Mouse (Mus musculus) gastrocnemius, postnatal 36 days (tissue): ENCODE results near the gene Zfp217. TPM values are rescaled to one million over a fixed set of nuclear protein-coding genes. Genes with fewer than 3 reads are reported as not detected.

Experiments used
- DNase-seq, 2 experiments: peaks; one replicate each; pipeline ENCODE4 v3.0.0; 2022
- intact Hi-C: fragments of 180-260 bp; cut with DNase I; formaldehyde crosslinking; loops from one replicate; pipeline ENCODE4 v1.15.1; 2025
- total RNA-seq, 2 experiments: library from RNA; stranded (reverse); gene quantifications; 2 replicates each; pipeline ENCODE4 v1.2.3; 2021

The Zfp217 gene
- total RNA-seq, 2 experiments from 2014 or later, result 4.3 to 5.7 TPM

DNA sequence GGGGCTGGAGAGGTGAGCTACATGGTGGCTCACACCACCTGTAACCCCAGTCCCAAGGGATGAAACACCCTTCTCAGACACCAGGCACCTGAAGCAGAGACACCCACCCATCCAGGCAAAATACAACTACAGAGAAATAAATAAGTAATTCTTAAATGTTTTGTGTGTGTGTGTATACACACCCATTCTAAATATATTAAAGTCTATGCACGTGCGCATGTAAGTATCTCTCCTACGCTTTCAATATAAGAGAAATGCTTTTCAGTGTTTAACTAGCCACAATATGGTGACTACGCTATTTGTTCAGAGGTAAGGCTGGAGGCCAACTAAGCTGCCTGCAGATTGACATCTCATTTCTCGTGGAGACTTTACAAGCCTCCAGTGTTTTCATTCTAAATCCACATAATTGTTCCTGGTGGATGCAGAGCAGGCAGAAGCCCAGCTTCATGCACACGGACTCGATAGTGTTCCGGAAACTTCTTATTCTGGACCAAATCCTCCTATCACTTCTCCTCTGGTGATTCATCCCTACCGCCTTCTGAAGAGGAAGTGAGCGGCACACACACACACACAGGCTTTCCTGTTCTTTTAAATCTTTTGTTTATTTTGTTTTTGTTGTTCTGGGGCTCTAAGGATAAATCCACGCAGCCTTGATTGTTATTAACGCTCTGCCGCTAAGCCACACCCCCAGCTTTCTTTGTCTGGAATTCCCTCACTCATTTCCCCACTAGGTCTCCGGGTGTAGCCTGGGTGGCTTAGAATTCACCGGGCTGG lies 12.1 kb upstream of the Zfp217 start:
- DNase-seq, result no peak
- intact Hi-C loops, result no loop called here

DNA sequence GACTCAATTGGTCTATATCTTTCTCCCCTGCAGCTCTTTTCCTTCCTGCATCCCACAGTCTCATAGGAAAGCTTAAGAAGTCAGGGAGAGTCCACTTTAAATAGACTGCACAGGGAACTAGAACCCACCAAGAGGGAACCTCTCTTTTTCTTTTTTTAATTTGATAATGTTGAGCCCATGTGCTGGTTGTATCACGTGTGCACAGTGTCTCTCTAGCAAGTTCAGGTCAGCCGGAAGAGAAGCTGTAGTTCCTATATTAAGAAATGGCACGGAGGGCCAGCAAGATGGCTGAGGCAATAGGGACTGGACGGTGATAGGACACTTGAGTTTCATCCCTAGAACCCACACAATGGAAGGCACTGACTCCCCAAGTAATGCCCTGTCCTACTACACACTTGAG lies 11.1 kb upstream of the Zfp217 start:
- DNase-seq, result no peak
- intact Hi-C loops, result no loop called here

DNA sequence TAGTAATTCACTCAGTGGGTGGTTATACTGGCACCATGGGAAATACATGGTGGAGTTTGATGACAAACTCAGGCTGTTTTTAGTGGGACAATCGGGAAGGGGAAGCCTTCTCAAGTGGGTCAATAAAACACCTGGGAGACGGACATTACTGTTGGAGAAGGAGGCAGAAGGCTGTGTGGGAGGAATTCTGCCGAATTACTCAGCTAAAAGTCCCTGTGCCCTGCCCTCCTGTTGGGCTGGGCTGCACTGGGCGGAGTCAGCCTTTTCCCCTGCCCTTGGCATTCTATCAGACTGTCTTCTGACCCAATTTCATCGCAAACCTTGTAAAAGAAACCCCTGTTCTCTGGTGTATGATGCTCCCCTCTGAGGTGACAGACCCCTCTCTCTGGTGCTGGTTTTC lies 10.3 kb upstream of the Zfp217 start:
- no peak for DNase-seq
- intact Hi-C loops, result no loop called here

DNA sequence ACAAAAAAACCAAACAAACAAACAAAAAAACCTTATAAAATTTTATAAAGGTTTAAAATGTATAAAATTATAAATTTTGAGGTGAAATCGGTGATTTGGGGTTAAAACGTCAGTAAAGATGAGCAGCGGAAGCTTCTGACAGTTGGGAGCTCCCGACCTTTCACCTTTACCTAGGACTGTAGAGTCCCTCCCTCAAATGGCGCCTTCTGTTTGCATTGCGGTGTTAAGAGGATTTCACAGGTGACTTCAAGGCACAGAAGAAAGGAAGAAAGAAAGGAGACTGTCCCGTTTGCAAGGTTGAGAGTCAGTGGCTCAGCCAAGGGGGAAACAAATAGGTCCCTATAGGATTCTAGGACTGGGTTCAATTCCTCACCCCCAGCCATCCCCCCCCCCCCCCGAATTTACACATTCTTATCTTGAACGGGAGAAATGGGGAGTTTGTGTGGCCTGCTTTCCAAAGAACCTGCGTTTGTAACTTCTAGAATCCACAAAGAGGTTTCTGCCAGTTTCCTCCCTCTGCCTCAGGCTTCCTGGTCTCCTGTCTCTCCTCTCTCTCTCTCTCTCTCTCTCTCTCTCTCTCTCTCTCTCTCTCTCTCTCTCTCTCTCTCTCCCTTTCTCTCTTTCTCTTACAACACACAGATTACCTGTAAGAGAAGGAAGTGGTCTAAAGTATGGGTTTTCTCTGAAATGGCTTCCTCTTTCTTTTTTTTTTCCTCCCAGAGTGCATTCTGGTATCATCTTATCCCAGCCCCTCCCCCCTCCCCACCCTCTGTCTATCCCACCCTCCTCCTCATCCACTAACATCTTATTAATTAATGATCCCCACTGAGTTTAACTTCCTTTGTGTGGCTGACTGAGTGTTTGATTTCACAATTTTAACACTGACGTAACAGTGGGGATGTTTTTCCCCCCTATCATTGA lies 9.6 kb upstream of the Zfp217 start:
- DNase-seq, result no peak
- intact Hi-C loops, result no loop called here

DNA sequence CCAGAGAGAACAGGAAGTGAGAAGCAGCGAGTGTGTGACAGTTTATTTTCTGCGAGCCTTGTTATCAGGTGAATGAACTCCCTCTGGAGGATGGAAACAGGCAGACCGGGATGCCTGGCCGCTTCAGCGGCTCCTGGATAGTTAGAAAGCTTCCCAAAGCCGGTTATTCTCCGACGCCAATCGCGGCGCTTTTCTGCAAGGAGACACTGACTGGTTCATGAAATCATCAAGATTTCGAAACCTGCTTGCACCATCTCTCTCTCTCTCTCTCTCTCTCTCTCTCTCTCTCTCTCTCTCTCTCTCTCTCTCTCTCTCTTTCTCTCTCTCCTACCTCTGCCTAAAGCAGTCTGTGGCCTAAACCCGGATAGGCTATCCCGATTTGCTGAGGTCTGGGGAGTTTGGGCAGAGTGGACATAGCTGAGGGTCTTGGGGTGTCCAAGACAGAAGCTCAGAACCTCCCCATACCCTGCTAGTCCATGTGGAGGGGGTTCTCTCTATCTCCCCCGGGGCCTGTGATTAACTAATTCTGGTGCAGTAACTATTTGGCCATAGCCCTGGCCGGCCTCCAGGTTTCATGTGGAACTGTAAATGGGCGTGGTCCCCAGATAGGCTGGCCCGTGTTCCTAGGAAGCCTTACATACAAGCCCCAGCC lies 7.3 kb upstream of the Zfp217 start:
- intact Hi-C loops, result no loop called here

DNA sequence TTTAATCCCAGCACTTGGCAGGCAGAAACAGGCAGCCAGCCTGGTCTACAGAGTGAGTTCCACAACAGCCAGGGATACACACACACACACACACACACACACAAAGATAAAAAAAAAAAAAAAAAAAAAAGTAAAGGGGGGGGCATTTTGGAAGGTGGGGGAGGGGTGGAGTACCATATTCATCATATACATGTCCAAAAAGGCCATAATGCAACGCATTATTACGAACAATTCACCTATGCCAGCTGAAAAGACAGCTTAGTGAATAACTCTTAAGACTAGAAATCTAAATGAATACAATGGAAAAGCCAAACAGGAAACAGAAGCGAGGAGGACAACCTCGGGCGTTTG lies 6.8 kb upstream of the Zfp217 start:
- DNase-seq, result no peak
- intact Hi-C loops, result no loop called here

More for the DNA sequence above, 7.3 kb upstream of the Zfp217 start:
- DNase-seq, result peak; percentile 43 to 65

DNA sequence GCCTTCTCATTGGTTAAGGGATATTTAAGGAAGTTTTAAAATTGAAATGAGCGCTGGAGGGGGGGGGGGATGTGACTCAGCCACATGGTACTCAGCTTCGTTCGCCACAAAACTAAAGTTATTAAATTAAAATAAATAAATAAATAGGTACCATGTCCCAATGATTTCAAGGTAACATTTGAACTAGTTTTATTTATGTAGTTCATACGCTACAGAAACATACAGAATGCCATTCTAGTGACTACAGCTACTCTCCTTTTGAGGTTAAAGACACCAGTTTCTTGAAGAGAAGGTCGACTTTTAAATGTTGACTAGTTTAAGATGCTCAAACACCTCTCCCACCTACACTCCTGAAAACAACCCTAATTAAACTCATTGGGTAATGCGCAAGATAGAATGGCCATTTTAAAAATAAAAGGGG lies 6.4 kb upstream of the Zfp217 start:
- DNase-seq, result no peak
- intact Hi-C loops, result no loop called here

DNA sequence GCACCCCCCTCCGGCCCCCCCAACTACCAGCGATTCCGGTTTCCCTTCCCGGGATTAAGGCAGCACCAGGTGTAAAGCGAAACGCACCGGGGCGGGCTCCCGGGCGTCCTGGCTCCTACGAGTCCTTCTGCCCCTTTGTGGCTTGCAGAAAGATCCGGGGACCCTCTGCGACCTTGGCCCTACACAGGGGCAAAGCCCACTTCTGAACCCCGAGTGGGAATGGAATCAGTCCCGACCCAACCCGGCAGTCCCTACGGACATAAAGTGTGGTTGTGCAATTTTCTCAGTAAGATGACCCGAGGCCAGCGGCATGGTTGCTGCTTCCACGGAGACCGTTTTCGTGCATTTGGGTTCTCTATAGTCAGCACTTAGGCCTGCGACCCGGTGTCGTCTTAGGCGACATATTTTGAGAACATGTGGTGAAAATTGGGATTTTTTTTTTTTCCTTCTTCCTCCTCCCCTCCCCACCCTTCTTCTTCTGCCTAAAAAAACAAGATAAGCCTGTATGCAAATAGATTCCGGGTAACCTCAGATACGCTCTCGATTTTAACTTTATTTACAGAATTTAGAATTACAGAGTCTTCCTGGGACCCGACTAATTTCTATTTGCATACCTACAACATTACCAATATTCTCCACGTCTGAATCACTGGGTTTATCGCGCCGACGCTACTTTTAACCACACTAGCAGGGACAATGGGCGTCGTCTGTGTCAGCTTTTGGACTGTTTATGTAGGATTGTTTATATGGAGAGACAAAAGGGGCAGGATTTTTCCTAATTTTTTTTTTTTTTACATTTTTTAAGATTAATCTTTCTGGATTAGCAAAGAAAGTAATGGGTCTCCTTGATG lies 5.7 kb upstream of the Zfp217 start:
- intact Hi-C loops, result no loop called here
- DNase-seq, result peak; percentile 54 to 76

DNA sequence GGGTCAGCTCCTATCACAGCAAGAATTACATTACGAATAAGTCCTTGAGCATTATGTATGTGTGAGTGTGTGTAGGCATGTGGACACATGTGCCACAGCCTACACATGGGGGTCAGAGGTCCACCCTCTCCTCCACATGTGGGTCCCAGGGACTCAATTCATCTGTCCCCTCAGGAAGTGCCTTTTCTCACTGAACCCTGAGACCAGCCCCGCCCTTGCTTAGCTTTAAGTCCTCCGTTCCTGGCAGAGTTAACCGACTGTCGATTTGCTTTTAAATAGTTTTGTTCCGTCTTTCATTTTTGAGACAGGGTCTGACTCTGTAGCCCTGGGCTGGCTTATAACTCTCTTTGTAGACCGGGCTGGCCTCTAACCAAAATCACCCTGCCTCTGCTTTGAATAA lies 5.0 kb upstream of the Zfp217 start:
- DNase-seq, result no peak
- intact Hi-C loops, result no loop called here

DNA sequence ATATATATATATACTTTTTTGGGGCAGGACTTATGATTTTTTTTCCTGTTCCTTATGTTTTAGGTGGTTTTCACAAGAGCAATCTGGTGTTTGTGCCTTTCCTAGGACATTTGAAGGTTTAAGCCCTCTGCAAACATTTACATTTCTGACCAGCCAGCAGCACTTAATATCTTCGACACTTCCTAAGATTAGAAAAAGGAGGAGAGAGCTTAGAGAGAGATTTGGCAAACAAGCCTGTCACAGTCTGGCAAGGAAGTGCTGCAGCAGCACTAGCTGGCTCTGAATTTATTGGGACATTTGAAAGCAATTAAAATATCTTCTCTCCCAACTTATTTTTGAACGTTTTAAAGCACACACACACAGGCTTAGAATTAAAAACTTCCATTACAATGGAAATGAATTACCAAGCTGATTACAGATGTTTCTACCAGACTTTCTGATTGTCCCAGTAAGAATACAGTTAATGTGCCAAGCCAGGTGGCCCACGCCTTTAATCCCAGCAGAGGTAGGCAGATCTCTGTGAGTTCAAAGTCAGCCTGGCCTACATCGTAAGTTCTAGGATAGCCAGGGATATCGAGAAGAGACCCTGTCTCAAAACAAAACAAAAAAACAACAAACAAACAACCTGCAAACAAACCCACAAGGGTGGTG lies 4.3 kb upstream of the Zfp217 start:
- no peak for DNase-seq
- intact Hi-C loops, result no loop called here

DNA sequence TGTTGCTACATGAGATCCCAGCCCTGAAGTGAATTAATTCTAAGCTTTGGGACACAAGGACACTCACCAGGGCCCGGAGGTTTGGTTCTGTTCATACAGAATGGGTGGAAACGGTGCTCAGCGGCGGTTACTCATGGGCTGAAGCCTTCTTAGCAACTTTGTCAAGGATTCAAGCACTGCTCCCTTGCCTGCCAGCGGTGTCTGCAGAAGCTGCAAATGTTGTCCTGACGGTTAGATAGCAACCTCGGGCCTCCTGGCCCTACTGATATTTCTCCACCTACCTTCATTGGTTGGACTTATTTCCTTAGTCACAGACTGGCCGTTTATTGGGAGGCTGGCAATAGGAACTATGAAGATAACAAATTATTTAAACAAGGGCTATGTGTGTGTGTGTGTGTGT lies 3.6 kb upstream of the Zfp217 start:
- DNase-seq, result no peak
- intact Hi-C loops, result no loop called here

DNA sequence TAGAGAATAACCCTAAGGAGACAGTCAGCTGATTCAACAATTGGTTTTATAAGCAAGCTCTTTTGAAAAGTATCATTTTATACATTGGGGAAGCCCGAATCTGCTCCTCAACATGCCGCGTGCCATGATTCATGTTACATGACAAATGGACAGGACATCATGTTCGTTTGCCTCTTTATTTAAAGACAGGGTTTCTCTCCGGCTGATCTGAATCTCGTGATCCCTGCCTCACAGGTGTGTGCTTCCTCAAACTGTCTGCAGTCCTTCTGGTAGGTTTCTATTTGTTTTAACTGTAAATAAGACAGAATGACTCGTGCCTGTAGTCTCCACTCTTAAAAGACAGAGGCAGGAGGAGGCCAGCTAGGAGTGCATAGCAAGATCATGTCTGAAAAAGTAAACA lies 925 bp upstream of the Zfp217 start:
- intact Hi-C loops, result no loop called here
- no peak for DNase-seq

DNA sequence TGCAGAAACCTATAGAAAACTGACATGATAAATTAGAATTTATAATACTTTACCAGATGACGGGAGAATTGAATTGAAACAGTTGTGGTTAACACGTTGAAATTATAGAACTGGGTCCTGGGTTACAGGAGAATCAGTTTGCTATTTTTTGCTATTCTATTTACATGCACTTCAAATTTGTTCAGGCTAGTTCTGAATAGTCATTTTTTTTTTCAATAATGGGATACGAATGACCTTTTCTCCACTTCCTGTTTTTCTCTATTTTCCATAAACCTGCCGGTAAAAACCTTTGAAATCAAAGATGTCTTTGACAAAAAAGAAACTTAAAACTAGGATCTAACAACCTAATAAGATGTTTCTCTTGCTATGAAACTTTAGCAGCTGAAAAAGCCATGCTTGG lies 733 bp downstream of the Zfp217 start:
- intact Hi-C loops, result no loop called here
- DNase-seq, result no peak

DNA sequence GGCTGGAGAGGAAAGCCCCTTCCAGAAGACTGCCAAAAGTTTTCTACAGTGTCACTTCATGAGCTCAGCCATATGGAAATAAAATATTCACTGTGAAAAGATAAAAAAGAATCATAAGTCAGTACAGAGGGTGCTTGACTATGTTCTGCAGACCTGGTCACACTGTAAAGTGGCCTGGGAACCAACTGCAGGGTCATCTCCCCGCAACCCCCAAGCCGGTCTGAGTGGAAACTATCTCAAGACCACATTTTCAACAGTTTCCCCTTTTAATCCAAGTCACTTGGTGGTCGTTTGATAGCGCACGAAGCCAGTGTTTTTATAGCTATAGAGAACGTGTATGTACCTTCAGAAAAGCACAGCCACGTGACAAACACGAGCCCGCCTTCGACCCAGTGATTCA lies 3.6 kb downstream of the Zfp217 start:
- DNase-seq, result no peak
- intact Hi-C loops, result no loop called here

DNA sequence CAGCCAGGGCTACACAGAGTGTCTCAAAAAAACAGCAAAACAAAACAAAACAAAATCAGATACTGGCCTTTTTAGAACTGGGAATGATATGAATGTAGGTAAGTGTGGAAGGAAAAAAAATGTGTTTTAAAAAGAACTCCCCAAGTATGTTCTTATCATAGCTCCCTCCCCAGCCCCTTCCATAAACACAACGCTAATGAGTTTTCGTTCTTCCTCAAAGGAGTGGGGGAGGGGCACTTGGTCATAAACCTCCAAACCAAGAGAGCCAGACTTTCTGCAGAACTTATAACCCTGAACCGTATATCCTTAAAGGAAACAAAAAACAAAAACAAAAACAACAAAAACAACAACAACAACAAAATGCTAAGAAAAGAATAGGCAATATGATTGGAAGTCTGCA lies 4.0 kb downstream of the Zfp217 start:
- no peak for DNase-seq
- intact Hi-C loops, result no loop called here

DNA sequence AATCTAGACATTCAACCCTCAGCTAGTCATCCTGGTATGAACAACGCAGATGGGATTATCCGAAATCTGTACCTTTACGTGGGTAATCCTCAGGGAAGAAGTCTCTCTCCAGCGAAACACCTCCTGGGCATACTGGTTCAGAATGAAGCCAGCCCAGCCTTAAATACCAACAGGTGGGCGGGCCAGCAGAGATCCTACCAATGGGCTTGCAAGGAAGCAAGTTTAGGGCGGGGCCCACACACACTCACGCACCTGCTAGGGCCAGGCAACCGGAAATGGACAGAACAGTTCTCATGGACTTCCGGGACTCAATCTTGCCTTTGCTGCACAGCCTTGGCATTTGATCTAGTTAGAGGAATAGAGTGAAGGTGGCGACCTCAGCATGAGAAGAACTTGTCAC lies 5.4 kb downstream of the Zfp217 start:
- intact Hi-C loops, result no loop called here
- no peak for DNase-seq

DNA sequence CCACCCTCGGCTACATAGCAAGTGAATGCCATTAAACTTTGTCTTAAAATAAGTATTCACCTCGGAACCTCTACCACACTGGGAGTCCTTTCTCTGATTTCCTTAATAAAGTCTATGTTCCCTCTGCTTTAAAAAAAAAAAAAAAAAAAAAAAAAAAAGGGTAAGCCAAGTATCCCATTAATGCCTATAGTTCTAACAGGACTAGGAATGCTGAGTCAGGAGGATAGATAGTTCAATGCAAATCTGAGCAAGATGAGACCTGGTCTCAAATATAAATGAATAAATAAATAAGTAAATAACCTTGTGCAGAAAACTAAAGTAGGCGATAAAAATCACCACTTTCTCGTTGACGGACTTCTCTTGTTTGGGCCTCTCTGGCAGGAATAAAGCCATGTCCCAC lies 6.4 kb downstream of the Zfp217 start:
- DNase-seq, result no peak
- intact Hi-C loops, result no loop called here

DNA sequence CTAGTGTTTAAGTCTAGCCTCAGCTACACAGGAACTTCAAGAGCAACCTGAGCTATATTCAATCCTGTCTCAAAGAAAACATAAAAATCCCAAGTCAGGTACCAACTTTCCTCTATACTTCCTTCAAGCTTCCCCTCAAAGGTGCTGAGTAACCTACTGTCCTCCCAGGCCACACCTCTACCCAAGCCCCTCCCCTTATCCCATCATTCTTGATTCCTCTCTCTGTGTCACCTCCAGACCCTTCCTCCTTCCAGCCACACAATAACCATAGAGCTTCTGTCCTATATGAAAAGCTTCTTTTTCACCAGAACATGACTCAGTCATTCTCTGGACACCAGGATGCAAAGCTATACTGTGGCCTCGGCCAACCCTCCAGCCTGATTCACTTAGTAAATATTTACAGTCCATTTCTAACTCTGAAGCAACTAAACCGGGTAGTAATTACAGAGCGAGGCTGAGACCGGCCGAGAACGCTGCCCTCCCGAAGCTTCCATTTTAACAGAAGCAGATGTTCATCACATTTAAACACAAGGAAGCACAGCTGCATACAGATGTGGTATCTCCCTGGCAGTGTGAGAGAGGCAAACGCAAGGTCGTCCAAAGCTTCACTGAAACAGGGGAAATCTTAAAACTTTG lies 8.4 kb downstream of the Zfp217 start:
- intact Hi-C loops, result no loop called here
- no peak for DNase-seq

DNA sequence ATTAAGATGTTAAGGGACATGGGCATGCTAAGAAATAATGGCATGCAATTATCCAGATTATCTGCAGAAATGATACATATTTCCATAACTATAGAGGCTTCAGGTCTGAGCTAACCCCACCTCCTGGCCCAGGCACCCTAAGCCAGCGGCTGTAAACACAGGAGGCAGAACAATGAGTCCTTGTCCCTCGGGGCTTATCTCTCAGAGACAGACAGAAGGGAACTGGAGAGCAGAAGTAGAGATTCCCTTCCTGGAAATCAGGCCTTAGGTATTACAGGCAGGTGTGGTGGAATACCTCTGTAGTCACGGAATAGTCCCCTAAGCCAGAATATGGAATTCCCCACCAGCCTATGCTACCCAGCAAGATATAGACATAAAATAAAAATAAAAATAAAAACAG lies 11.0 kb downstream of the Zfp217 start:
- intact Hi-C loops, result no loop called here
- no peak for DNase-seq

DNA sequence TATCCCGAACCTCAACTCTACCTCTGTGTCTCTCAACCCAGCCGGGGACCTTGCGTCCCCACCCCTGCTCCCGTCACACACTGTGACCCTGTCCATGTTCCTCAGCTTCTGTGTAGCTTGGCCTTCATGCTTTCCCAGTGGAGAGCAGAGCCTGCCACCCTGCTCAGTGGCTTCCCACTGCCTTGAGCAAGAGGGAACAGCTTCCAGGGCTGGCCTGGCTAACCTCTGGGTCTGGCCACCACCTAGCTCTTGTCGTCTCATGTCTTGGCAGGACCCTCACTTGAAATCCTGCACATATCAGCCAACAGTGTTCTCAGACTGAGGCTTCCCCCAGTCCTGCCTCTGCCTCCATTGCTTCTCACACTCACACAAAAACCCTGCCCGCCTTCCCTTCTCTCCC lies 12.1 kb downstream of the Zfp217 start:
- intact Hi-C loops, result no loop called here
- DNase-seq, result no peak
